8 mouse cellular contexts compared by ENCODE assay signal in genomic region chr9:49051349-49051748, GRCm38 (mm10). TPM values are rescaled to one million over a fixed set of nuclear protein-coding genes. Genes with fewer than 3 reads are reported as not detected.
DNase-seq lines count a peak whose midpoint lies in the region; ATAC-seq and TF ChIP-seq lines count a peak whose summit lies in the region.
"Had no signal": no experiment of that assay in that cellular context is flagged by ENCODE, and none has a peak within 500 bp of the region (broad histone marks: within the 10 kb centered on the region; RNA-seq: fewer than 3 reads in every experiment).

No protein-coding gene starts in this region.

- no peaks in the 10 kb centered on the region for H3K36me3 ChIP-seq in lung, postnatal 0 days (ENCODE audit: insufficient read depth, low read length)

- no peak overlapping the region for H3K9ac ChIP-seq in lung, postnatal 0 days (replicated peaks; ENCODE audit: low read depth)

- no peak overlapping the region for H3K4me3 ChIP-seq in lung, postnatal 0 days (ENCODE audit: low read depth, low read length)

- ATAC-seq in lung, postnatal 0 days, result no peak

- WGBS in lung, postnatal 0 days, result 8% methylated on average over 5 of the region's 5 CpGs

- no peak overlapping the region for H3K4me2 ChIP-seq in lung, postnatal 0 days (replicated peaks; ENCODE audit: low read depth, low read length)

- TF ChIP-seq CTCF in lung, postnatal 0 days (IDR thresholded peaks at IDR 0.05), result peak; percentile 85

- no peaks in the 10 kb centered on the region for H3K27me3 ChIP-seq in lung, postnatal 0 days (replicated peaks; ENCODE audit: insufficient read depth, low read length)

- no peak for TF ChIP-seq EP300 in lung, postnatal 0 days (IDR thresholded peaks at IDR 0.05)

- peak; percentile 64 for DNase-seq in A20 (ENCODE audit: low read depth, low spot score)
- DNase-seq in CD8-positive naive resting alpha-beta T cell, adult 2 months (ENCODE audit: low read depth in 2 of 2, low spot score in 2 of 2), result peak; percentile 35 to 55
- peak; percentile 85 for DNase-seq in brain, adult 2 months (ENCODE audit: low read depth, low spot score)
- DNase-seq in forelimb bud, embryonic 11.5 days (ENCODE audit: low read depth, low spot score), result peak; percentile 56
- DNase-seq in kidney, postnatal 25 days, result peak; percentile 68 to 83
- peak; percentile 76 for DNase-seq in lung, postnatal 0 days (ENCODE audit: low spot score)
- DNase-seq in right cerebral cortex, postnatal 4 days, result peak; percentile 73

- H3K4me1 ChIP-seq in lung, postnatal 0 days (ENCODE audit: insufficient read depth, low read depth, low read length), result no peaks in the 10 kb centered on the region; the same call in 1 of the 2 replicates

- no peaks in the 10 kb centered on the region for H3K9me3 ChIP-seq in lung, postnatal 0 days (ENCODE audit: low read length)

- H3K27ac ChIP-seq in lung, postnatal 0 days (ENCODE audit: low read length), result no peak overlapping the region

RNA-seq across cellular contexts. Expression of gene Zw10, which starts 4.1 kb away (rescaled TPM):
- polyA plus RNA-seq in lung, postnatal 0 days (2015; fragmentation: Nextera tagmentation; extraction: Ambion mirVana), result 16.1 and 18.4 TPM in 2 replicates

RNA-seq across cellular contexts. Expression of gene Tmprss5, which starts 29.7 kb away (rescaled TPM):
- 0.11 and 0.19 TPM in 2 replicates for polyA plus RNA-seq in lung, postnatal 0 days (2015; fragmentation: Nextera tagmentation; extraction: Ambion mirVana)
- polyA plus RNA-seq: liver, embryonic 16.5 days had no signal
